Mouse (Mus musculus): ENCODE results near the gene C030005K15Rik.
"Not testable (repeated sequence)": the region's sequence is repeated elsewhere in the genome, so short reads cannot be mapped to it uniquely, and the experiment has no call there.

Gene C030005K15Rik

DNA sequence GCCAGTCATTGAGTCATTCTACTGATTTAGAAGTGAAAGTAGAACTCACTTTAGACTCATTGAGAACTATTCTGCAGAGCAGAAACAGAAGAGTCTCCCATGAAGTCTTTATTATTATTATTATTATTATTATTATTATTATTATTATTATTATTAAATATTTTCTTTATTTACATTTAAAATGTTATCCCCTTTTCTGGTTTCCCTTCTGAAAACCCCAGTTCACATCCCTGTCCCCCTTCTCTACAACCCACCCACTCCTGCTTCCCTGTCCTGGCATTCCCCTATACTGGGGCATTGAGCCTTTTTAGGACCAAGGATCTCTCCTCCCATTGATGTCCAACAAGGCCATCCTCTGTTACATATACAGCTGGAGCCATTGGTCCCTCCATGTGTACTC is at the start of gene C030005K15Rik:
Gene C030005K15Rik (minus strand): TSS at position 101 of the 400 bp plus-strand sequence.
- DNase-seq (ENCODE audit: low read depth, low spot score) = not testable (repeated sequence)

- DNase-seq (ENCODE audit: low read depth, low spot score) = peak; percentile 27
Observed at GRCm38 (mm10) chr10:97768171-97768749, 41.7 kb upstream of the C030005K15Rik start.

DNA sequence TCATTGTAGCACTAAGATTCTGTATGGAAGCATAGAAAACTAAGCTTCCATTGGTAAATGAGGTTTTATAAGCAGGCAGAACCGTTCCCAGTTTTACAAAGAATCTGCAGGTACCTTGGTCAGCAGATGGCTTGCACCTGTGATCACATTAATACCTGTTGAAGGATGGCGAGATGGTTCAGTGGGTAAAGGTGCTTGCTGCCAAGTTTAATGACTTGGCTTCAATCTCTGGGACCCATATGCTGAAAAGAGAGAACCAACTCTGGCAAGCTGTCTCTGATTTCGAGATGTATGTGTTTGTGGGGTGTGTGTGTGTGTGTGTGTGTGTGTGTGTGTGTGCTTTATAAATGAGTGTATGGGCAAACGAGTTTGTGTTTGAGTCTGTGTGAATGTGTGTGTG is 27.3 kb upstream of the C030005K15Rik start:
- no peak for DNase-seq (ENCODE audit: low read depth, low spot score)

GRCm38 (mm10) chr10:97747231-97747630 is 20.7 kb upstream of the C030005K15Rik start:
- DNase-seq (ENCODE audit: low read depth, low spot score) = no peak

- DNase-seq (ENCODE audit: low read depth, low spot score) = no peak
Observed at GRCm38 (mm10) chr10:97725929-97726328, 626 bp downstream of the C030005K15Rik start.

- DNase-seq (ENCODE audit: low read depth, low spot score) = no peak
Observed at GRCm38 (mm10) chr10:97722709-97723108, 3.8 kb downstream of the C030005K15Rik start.

DNA sequence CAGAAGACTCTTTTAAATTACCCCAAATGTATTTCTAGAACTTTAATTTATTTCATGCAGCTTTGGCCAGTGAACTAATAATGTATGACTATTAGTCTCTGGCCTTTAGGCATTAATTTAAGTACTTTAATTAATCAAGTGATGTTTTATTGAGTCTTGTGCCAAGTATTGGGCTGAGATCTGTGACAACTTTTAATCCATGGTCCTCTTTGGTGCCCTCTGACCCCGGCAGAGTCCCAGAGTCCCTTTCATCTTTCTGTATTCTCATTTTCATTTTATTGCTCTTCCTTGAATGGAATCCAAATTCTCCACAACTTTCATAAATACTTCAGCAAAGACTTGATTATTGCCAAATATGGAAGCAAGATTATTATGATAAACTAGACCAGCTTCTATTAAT is 5.9 kb downstream of the C030005K15Rik start:
- no peak for DNase-seq (ENCODE audit: low read depth, low spot score)

- no peak for DNase-seq (ENCODE audit: low read depth, low spot score)
Observed at GRCm38 (mm10) chr10:97718021-97718420, 8.5 kb downstream of the C030005K15Rik start.

DNA sequence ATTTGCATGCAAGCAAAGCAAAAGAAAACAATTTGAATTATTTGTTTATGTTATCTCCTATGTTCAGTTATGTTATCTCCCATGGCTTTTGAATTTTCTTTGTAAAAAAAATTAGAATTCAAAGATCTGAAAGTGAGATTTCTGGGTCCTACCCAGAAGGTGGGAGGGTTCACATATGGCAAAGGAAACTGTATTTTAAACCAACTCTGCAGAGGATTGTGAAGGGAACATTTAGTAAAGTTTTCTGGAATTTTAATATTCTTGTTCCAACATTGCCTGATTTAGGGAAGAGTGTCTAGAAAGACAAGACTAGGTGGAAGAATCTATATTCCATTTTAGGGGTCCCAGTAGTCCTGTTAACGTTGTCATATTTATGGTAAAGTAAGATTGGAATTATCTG is 9.3 kb downstream of the C030005K15Rik start:
- DNase-seq (ENCODE audit: low read depth, low spot score) = no peak

DNA sequence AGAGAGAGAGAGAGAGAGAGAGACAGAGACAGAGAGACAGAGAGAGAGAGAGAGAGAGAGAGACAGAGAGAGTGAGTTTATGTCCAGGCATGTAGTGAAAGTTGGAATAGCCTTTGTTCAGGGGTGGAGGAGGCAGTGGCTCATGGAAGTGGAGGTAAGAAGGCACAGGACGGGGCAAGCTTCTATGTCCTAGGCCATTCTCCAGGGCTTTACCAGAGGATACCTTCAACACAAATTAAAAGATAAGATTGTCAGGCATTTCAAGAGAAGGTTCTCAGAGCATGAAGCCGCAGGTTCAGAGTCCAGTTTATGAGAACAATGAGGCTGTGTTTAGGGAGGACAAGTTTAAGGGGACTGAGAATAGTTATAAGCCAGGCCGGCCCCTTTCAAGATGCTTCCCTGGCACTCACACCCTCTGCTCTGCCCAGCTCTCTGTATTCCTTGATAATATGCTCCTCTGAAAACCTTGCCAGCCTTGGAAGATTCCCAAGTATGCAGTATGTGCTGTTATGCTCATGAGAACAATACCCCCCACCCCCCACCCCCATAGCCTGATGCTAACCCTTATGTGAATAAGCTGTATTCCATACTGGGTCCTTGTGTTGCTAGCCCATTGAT is 11.2 kb downstream of the C030005K15Rik start:
- no peak for DNase-seq (ENCODE audit: low read depth, low spot score)

- no peak for DNase-seq (ENCODE audit: low read depth, low spot score)
Observed at GRCm38 (mm10) chr10:97714584-97714983, 12.0 kb downstream of the C030005K15Rik start.

- DNase-seq (ENCODE audit: low read depth, low spot score) = peak; percentile 64
Observed at GRCm38 (mm10) chr10:97712687-97713086, 13.9 kb downstream of the C030005K15Rik start.

- peak; percentile 46 for DNase-seq (ENCODE audit: low read depth, low spot score)
Observed at GRCm38 (mm10) chr10:97704562-97704961, 22.0 kb downstream of the C030005K15Rik start.

- no peak for DNase-seq (ENCODE audit: low read depth, low spot score)
Observed at GRCm38 (mm10) chr10:97702321-97702720, 24.2 kb downstream of the C030005K15Rik start.

DNA sequence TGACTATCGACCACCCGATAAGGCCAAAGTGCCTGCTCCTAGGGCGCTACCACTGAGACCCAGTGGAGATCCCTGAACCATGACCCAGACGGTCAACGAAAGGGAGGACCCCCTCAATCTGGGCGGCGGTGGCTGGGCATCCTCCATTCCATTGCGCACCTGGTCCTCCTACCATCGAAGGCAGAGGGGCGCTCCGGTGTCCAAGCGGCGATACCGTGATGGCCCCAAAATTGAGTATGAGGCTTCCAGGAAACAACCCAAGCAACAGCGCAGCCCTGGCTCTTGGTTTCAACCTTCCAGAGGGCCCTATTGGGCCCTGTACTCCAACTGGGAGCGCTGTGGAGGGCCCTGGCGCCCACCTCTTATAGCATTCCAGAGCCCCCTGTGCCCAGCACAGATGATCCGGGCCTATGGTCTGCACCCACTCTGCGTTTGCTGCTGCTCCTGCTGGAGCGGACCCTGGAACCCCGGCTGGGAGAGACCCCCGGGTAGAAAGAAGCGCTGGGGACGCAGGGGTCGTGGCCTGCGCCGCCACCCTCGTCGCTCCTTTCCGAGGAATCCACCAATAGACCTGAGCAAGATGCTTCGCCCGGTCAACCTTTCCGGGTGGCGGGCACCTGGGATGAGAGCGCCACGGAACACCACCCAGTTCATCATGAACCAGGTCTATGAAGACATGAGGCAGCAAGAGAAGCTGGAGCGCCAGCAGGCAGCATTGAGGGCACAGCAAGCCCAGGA is 33.0 kb downstream of the C030005K15Rik start:
- no peak for DNase-seq (ENCODE audit: low read depth, low spot score)

DNA sequence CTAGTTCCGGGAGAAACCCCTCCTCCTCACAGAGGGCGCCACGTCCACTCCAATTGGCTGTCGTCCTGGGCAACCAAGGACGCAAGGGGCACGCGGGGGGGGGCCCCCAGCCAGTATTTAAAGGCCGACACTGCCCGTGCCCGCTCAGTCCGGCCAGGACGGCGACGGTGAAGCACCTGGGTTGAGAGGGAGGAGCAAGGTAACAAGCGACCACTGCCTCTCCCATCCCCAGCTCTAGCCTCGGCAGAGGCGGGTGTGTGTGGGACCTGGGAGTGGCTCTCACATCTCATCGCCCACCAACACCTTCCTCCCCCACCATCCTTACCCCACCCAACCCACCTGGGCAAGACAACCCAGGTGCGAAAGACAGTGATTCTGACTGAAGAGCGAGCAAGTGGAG is 33.6 kb downstream of the C030005K15Rik start, which contains the start of gene Ccer1:
Gene Ccer1 (plus strand): TSS at position 147 of the 400 bp plus-strand sequence.
- no peak for DNase-seq (ENCODE audit: low read depth, low spot score)

GRCm38 (mm10) chr10:97689425-97689824 is 37.1 kb downstream of the C030005K15Rik start:
- DNase-seq (ENCODE audit: low read depth, low spot score) = no peak

DNA sequence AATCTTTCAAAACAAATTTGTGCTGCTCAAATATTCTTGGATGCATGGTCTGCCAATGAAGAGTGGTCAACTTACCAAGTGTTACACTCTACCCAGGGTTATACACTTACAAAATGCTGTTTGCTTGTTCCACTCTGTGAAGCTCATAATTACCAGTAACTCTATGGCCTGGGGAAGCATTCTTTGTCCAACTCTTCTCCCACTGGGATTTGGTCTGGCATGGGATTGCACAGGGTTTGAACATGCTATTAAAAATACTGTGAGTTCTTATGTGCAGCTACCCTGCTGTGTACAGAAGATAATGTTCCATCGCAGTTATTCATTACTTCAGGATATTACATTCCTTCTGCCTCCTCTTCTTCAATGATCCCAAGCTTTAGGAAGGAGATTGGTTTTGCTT is 39.4 kb downstream of the C030005K15Rik start:
- no peak for DNase-seq (ENCODE audit: low read depth, low spot score)

DNA sequence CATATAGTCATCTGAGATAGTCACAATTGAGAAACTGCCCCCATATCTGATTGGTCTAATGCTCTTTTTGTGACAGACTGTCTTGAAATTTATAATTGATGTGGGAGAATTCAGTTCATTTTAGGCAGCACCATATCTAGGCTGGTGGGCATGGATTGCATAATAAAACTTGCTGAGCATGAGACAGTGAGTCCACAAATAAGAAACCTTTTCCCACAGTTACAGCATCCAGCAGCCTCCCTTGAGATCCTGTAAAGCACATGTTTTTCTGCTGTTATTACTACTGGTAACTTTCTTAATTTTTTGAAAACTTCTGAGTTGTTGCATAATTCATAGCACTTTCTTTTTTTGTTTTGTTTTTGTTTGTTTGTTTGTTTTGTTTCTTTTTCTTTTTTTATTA is 43.6 kb downstream of the C030005K15Rik start:
- no peak for DNase-seq (ENCODE audit: low read depth, low spot score)

Data from R1 (cell line).